Mouse (Mus musculus) adrenal gland, postnatal 4 days (tissue): ENCODE results near the gene Ctdspl. TPM values are rescaled to one million over a fixed set of nuclear protein-coding genes. Genes with fewer than 3 reads are reported as not detected.

Experiments
- DNase-seq, 2 experiments: peaks; one replicate each; pipeline ENCODE4 v3.0.0; 2021 to 2022; ENCODE audit warnings: low spot score in 2 of 2, mixed read lengths in 2 of 2
- microRNA-seq: library from miRNA; unstranded; fragments of <30 nt; microRNA quantifications from one replicate; pipeline ENCODE4 v1.2.0, GENCODE M21; 2021
- total RNA-seq, 2 experiments: library from RNA; stranded (reverse); gene quantifications; 2 replicates each; pipeline ENCODE4 v1.2.3; 2021

The Ctdspl gene
- total RNA-seq, 2 experiments from 2014 or later = 32.5 to 37.4 TPM

DNA sequence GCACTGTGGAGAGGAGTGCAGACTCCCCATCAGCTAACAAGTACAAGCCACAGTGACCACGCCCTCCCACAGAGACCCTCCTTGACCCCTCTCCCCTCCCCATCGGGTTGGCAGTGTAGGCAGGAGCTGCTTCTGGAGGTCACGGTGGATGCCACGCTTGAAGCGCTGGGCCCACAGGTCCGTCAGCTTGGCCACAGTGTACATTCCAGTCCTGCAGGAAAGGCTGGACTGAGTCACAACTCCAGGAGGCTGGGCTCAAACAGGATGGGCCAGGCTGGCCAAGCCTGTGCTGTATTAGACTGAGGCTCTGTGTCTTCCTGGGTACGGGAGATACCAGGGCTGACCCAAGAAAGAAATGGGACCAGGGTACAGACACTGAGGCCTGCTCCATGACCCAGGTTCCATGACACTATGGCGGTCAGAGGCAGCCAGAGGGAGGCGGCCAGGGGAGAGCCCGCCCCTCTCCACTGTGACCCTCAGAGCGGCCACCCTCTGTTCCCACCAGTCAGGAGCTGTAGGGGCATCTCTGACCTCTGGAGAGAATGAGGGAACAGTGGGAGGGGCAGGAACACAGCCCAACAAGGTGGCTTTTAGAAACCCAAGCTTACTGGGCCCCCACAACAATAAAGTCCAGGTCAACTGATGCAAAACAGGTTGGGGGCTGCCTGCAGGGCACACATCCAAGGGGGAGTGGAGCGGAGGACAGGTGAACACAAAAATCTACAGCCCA lies 165.5 kb downstream of the Ctdspl start:
- no peak for DNase-seq

DNA sequence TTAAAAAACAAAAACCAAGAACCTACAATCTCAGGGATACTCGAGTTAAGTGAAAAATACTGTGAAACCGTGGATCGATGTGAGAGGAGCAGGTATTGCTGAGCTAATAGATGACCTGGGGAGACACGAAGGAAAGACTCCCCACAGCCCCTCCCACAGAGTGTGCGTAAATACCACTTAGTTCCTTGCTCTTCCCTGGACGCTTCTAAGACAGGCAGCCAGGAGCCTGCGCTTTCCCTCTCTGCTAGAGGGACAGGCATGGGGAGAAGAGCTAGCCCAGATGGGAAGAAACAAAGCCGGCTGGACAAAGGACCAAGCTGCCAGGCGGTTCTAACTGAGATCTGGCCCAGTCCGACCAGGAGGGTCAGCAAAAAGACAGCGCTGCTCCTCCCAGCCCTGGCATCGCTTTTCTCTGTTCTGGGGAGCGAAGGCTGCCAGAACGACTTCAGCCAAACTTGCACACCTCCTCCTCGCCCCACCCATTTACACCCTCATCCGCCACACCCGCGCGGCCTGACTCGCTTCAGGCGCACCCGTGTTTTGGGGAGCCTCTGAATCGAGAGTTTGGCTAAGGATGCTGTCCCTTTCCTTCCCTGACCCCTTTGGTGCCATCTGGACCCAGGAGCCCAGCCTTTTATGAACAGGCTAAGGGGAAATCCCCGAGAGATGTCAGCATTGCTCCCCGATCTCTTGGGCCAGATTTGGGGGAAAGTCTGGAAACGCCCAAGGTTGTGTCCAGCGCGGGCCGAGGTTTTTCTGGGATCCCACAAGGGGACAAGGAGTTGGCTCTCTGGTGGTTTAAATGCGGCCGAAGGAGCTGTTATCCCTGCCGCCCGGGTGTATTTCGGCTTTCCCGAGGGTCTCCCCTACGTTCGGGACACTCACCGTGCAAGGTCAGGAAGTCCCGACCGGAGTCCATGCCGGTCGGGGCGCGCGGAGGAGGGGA lies 166.5 kb downstream of the Ctdspl start:
- DNase-seq = no peak

Small RNA genes within 50 kb of the gene (microRNA-seq; reads per million reads assigned to microRNA genes)
- 7.6 reads per million, percentile 20 among the genes with 10 or more reads in this experiment for gene Mir26a-1

Other genes starting within 250 kb of the Ctdspl start
- gene Vill, start 126.3 kb downstream of the Ctdspl start, total RNA-seq = 10 to 100 TPM in 1 of 2 experiments, 1 to 10 TPM in 1; 3.2 to 10.1 TPM
- 10 to 100 TPM in 1 of 2 experiments, 1 to 10 TPM in 1; 9.7 to 12.7 TPM for gene Plcd1, start 167.0 kb downstream of the Ctdspl start, total RNA-seq
- gene Dlec1, start 176.0 kb downstream of the Ctdspl start, total RNA-seq = 1 to 10 TPM; 1.1 to 2.7 TPM
- gene Acaa1b, start 230.6 kb downstream of the Ctdspl start, total RNA-seq = 10 to 100 TPM; 15.9 to 23.3 TPM
- gene Gm47289, start 232.7 kb downstream of the Ctdspl start, total RNA-seq = not detected